Mouse (Mus musculus): ENCODE data around the gene Snx33.

Snx33 gene

DNA sequence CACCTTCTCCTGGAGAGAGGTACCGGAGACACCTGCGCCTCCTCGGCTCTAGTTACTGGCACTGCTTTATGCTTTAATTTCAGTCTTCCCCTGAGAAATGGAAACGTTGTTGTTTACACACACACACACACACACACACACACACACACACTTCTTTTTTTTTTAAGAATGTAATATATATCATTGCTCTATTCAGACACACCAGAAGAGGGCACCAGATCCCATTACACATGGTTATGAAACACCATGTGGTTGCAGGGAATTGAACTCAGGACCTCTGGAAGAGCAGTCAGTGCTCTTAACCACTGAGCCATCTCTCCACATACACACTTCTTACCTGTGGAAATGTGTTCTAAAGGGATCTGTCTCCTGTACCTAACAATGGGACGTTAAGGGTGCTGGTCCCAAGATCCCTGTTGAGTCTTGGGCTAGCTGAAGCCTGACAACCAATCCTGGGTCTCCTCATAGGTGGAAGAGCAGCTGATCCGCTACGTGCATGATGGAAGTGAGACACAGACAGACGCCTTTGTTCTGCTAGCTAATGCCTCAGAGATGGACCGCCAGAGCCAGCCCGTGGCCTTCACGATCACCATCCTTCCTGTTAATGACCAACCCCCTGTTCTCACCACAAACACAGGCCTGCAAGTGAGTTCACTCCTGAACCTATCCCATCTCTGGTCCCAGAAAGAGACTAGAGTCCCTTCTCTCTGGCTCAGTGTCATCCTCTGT, 37.5 kb downstream of the Snx33 start:
- DNase-seq (ENCODE audit: low spot score in 2 of 2) = no peak

DNA sequence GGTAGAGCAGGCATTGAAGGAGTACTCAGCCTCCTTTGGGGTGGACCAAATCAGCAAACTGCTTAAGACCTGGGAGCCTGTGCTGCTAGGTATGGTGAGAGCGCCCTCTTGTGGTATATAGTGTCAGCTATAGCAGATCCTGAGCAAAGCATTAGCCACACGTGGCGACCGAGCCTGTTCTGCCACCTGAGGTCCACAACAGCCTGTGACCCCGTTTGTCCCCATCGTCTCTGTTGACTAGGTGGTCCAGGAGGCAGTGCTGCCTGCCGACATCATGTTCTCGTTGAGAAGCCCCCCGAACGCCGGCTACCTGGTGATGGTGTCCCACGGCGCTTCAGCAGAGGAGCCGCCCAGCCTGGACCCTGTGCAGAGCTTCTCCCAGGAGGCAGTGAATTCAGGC, 38.4 kb downstream of the Snx33 start:
- peak; percentile 49 to 84 for DNase-seq (ENCODE audit: low spot score in 2 of 2)

DNA sequence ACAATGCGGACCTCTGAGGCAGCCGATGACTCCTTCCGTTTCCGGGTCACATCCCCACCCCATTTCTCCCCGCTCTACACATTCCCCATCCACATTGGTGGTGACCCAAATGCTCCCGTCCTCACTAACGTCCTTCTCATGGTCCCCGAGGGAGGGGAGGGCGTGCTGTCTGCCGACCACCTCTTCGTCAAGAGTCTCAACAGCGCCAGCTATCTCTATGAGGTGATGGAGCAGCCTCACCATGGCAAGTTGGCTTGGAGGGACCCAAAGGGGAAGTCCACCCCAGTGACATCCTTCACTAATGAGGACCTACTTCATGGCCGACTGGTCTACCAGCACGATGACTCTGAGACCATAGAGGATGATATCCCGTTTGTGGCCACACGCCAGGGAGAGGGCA, 40.6 kb downstream of the Snx33 start:
- DNase-seq (ENCODE audit: low spot score in 2 of 2) = no peak

DNA sequence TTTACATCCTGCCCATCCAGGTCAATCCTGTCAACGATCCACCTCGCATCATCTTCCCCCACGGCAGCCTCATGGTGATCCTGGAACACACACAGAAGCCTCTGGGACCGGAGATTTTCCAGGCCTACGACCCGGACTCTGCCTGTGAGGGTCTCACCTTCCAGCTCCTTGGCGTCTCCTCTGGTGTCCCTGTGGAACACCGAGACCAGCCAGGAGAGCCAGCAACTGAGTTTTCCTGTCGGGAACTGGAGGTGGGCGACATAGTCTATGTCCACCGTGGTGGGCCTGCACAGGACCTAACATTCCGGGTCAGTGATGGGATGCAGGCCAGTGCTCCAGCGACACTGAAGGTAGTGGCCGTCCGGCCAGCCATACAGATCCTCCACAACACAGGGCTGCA, 41.6 kb downstream of the Snx33 start:
- no peak for DNase-seq (ENCODE audit: low spot score in 2 of 2)

DNA sequence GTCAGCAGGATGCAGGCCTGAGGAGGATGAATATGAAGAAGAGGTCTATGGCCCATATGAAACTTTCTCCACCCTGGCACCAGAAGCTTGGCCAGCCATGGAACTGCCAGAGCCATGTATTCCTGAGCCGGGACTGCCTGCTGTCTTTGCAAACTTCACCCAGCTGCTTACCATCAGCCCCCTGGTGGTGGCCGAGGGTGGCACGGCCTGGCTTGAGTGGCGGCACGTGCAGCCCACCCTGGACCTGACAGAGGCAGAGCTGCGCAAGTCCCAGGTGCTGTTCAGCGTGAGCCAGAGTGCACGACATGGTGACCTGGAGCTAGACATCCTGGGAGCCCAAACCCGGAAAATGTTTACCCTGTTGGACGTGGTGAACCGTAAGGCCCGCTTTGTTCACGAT, 42.1 kb downstream of the Snx33 start:
- no peak for DNase-seq (ENCODE audit: low spot score in 2 of 2)

DNA sequence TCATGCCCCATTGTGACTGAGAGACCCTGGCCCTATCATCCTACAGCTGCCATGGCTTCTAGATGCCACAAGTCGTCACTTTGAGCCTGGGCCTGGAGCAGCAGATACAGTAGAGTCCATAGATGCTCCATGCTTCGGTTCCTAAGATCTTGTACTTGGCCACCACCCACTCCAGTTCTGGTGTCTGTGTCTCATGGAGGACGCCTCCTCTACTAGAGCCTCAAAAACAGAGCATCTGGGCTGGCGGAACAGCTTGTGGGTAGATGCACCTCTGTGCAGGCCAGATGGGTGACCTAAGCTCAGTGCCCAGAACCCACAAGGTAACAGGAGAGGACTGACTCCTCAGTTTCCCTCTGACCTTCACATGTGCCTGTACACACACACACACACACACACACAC, 43.8 kb downstream of the Snx33 start:
- DNase-seq (ENCODE audit: low spot score in 2 of 2) = no peak

DNA sequence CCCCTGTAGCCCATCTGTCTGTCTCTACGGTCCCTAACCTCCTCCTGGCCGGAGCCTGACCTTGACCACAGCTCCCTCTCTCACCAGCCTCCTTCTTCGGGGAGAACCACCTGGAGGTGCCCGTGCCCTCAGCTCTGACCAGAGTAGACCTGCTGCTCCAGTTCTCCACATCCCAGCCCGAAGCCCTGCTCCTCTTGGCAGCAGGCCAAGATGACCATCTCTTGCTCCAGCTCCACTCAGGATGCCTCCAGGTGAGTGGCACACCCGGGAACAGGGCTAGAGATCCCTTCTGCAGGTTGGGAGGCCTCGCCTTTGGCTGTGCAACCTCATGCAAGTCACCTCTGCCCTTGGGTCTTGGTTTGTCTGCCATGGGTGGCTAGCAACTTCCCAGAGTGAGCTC, 44.7 kb downstream of the Snx33 start:
- no peak for DNase-seq (ENCODE audit: low spot score in 2 of 2)

DNA sequence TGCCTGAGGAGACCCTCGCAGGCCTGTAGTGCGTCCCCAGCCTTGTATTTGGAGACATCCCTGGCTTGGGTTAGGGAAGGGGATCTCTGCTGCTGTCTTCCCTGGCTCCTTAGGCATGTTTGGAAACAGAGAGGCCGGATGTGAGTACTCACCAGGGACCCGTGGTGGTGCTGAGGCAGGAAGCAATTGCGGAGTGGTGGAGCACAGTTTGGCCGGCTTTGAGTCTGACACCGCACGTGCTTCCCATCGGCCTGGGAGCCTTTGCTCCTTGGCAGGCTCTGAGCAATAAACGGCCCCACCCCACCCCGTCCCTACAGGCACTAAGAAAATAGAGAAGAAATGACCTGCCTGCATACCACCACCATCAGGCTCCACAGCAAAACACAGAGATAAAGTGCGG, 45.4 kb downstream of the Snx33 start:
- DNase-seq (ENCODE audit: low spot score in 2 of 2) = no peak

DNA sequence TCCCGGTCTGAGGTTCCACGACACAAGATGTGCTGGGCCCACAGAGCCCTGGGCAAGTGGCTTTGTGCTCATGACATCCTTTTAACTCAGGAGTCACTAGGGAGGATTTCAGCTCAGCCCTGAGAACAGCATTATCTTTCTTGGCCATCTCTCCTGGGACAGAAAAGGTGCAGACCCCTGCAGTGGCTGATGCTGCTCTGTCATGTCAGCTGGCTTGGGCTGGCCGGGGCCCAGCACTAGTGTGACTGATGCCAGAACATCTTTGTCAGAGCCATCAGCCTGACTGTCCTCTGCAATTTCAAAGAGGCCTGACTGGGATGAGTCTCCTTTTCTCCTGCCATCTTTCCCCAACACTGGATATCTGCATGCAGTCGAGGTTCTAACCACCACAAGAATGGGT, 45.9 kb downstream of the Snx33 start:
- no peak for DNase-seq (ENCODE audit: low spot score in 2 of 2)

DNA sequence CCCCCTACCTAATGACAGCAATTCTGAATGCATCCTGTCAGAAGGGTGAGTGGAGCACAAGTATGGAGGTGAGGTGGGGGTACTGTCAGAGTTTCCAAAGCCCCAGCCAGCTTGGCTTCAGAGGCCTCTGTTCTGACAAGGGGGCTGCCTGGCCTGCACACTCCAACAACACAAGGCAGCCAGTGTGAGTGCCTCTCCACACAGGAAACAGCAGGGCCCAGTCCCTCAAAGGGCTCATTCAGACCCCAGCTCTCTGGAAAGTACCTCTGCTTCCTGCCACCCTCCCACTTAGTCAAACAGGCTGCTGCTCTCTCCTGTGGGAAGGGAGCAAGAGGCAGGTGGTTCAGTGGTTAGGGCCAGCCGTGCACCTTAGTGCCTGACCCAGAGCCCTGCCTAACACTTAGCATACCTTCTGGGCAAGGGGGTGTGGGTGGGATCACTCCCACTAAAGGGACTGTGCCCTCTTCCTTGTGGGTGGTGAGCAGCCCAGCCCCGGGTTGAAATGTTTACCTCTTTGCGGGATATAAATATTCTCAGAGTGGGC, 46.6 kb downstream of the Snx33 start:
- DNase-seq (ENCODE audit: low spot score in 2 of 2) = no peak

DNA sequence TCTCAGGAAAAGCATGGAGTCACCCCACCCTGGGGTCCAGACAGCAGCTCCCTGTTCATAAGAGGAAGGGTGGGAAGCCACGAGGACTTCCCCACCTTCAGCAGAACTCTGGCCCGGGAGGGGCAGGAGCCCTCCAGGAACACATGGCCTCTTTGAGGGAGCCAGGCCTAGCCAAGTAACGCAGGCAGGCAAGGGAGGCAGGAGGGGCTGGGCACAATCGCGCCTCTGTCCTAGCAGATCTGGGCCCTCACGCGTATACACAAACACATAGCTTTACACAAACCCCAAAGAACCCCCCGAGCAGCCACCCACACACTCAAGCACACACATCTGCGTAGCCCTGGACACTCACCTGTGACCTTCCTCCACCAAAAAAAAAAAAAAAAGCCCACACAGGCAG, 47.4 kb downstream of the Snx33 start:
- no peak for DNase-seq (ENCODE audit: low spot score in 2 of 2)

DNA sequence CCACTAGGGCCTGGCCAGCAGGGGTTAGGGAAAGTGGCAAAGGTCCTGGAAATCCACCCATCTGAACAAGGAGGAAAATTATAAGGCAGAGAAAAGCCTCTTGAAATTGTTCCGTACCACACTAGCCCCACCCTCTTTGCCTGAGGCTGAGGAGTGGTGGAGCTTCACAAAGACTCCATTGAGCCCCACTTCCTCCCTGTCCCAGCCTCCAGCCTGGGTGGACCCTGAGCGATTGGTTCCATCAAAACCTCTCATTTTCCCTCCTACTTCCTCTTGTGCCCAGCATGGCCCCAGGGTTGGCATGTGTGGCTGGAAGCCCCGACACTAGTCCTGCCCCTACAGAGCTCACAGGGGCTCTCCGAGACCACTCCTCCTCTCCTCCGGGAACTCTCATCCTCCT, 50.9 kb downstream of the Snx33 start:
- DNase-seq (ENCODE audit: low spot score in 2 of 2) = no peak

DNA sequence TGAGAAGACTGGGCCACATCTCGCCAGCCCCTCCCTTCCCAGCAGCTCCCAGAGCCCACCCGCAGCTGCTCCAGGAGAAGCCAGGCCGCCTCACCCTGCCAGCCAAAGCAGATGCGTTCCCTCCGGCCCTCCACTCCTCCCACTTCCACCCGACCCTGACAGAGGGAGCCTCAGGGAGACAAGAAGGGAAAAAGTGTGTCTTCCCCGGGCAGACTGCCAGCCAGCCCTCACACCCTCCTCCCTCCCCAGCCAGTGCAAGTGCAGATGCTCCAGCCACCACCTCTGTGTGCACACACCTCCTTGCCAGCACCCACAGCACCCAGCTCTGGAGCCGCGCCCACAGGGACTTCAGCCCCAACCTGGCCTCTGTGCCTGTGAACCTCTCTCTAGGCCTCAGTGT, 51.4 kb downstream of the Snx33 start:
- DNase-seq (ENCODE audit: low spot score in 2 of 2) = no peak

DNA sequence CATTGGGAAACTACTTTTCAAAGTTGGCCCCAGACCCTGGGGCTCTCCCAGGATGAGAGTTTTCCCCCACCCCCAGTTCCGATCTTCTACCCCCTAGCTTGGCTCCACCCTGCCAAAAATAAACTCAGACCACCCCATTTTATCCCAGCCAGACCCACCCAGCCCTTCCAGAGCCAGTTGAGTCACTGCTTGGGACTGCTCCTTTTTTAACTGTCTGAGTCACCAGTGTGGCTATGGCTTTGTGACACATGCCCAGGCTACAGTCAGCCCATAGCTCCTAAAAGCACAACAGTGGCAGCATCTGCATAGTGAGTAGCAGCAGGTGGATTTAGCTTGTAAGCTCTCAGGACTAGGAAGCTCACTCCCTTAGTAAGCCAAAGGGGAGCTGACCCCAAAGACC, 55.1 kb downstream of the Snx33 start:
- DNase-seq (ENCODE audit: low spot score in 2 of 2) = no peak

DNA sequence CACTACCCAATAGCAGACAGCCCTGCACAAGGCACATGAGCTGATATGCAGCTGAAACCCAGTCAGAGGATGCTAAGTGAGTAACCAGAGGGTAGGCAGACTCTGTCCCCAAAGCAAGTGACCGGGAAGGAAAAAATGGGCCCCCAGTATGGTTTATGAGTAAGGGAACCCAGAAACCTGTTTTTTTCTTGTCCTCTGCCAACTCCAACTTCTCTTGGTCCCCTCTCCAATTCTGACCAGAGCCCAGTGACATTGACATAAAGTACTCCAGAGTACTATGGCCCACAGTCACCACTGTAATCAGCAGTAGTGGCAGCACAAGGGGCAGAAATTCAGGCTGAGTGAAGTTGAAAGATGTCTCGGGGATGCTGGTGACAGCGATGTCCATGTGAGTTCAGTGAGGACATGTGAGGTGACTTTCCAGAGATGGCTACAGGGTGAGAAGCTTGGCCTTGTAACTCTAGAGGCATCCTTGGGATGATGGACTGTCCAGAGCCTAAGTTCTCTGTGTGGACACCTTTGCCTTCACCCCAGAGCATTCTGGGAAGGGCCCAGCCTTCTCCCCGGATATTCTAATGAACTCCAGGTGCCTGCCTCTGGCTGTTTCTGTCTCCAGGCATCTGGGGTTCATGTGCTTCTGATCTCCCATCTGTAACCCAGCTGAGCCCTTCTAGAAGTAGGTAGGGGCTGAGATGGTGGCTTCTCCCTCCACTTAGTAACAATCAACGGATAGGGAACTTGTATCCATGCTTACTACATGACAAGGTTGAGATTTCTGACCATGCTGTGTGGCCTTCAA, 55.9 kb downstream of the Snx33 start:
- no peak for DNase-seq (ENCODE audit: low spot score in 2 of 2)

DNA sequence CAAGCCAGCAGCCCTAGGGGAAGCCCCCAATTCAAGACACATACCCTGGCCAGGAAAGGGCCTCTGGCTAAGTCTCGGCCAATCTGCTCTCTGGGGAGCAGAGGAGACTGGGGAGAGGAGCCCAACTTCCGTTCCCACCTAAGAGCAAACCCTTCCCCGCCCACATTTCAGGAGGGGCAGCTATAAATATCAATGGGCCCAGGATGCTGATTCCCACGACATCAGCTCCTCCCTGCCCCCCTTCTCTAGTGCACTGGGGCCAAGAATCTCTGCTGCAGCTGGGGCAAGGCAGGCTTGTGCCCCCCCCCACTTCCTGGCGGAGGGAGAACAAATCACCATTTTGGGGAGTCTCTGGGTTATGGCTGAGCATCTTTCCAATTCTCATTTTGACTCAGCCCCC, 57.0 kb downstream of the Snx33 start:
- DNase-seq (ENCODE audit: low spot score in 2 of 2) = no peak

DNA sequence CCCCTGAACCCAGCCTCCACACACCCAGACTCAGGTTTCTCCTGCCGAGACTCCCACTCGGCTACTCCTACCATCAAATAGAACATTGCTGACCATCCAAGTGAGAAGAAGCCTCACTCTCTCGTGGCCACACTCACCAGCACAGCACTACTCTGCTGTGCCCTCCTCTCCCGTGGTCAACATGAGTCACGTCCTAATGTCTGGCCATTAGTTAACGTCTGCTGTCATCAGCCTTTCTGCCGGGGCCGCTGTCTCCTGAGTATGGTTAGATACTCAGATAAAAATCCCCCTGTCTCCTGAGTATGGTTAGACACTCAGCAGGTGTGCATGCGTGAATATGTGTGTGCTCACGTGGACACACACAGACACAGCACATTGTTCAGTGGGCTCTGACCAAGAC, 57.4 kb downstream of the Snx33 start:
- no peak for DNase-seq (ENCODE audit: low spot score in 2 of 2)

DNA sequence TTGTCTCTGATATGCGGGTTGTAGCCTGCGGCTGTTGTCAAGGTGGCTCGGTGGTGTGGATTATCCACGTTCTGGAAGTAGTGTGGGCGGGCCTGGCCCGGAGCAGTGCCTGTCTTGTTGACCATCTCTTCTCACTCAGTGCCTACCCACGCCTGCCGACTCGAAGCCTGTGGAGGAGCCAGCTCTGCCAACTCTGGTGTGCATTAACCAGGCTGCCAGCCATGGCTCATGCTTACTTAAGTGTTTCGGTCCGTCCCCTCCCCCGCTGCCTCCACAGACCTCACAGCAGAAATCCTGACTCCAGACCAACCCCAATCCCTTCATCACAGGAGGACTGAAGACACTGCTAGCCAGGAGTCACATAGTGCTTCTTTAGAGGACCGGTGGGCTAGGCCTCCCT, 58.6 kb downstream of the Snx33 start:
- peak; percentile 71 to 92 for DNase-seq (ENCODE audit: low spot score in 2 of 2)

DNA sequence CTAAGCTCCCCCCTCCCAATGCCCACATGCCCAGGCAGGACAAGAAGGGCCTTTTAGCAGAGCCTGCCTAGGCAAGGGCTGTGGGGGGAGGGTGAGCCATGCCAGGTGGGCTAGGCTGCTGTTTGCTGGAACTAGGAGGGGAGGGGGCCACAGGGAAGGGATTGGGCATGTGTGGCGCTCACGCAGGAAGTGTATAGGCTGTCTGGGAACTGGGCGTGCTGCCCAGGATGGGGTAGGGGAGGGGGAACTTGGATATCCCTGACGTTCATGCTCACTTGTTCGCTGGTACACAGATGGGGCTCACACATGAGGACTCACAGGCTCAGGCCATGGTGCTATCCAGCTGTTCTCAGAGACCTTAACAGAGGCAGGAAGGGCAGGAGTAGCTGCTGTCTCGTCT, 59.9 kb downstream of the Snx33 start:
- peak in 1 of 2 experiments; percentile 67 for DNase-seq (ENCODE audit: low spot score in 2 of 2)

Measured in left cerebral cortex, adult 9 months (tissue).